Mouse (Mus musculus) embryonic facial prominence, embryonic 12.5 days (tissue): ENCODE measurements around the gene Lrmda. TPM values are rescaled to one million over a fixed set of nuclear protein-coding genes. Genes with fewer than 3 reads are reported as not detected.

Experiments
- ATAC-seq: fragments of 200-750 bp; cut with Nextera tagmentation; 2 replicates; pipeline ENCODE4 v1.8.0; 2017; ENCODE audit not compliant: insufficient number of reproducible peaks, insufficient read depth, low FRiP score, low TSS enrichment
- H3K27ac ChIP-seq: fragments of 300-500 bp; sonication (generic); 2 replicates; pipeline ENCODE4 v1.5.1; 2016; ENCODE audit warnings: mild to moderate bottlenecking
- H3K27me3 ChIP-seq: fragments of 300-500 bp; sonication (generic); 2 replicates; pipeline ENCODE4 v1.6.1; 2016; ENCODE audit warnings: mild to moderate bottlenecking, moderate library complexity
- H3K36me3 ChIP-seq: fragments of 300-500 bp; sonication (generic); 2 replicates; pipeline ENCODE4 v1.6.1; 2016; ENCODE audit warnings: mild to moderate bottlenecking
- H3K4me1 ChIP-seq: fragments of 300-500 bp; sonication (generic); 2 replicates; pipeline ENCODE4 v1.6.1; 2016
- H3K4me2 ChIP-seq: fragments of 300-500 bp; sonication (generic); replicated peaks from 2 replicates; pipeline ENCODE4 v1.6.1; 2016; ENCODE audit warnings: mild to moderate bottlenecking, moderate library complexity
- H3K4me3 ChIP-seq: fragments of 300-500 bp; sonication (generic); 2 replicates; pipeline ENCODE4 v1.5.1; 2016; ENCODE audit warnings: mild to moderate bottlenecking
- H3K9ac ChIP-seq: fragments of 300-500 bp; sonication (generic); 2 replicates; pipeline ENCODE4 v1.6.1; 2016; ENCODE audit warnings: mild to moderate bottlenecking, moderate library complexity
- H3K9me3 ChIP-seq: fragments of 300-500 bp; sonication (generic); 2 replicates; pipeline ENCODE4 v1.6.1; 2016; ENCODE audit warnings: mild to moderate bottlenecking, moderate library complexity
- WGBS: fragments of 180-500 bp; shearing (Covaris S2); methylation state at CpG from one replicate; pipeline ENCODE4 v1.1.7; 2016; 5-methylcytosine and 5-hydroxymethylcytosine counted together
- polyA plus RNA-seq: library from polyadenylated mRNA; unstranded; fragments of >200 nt; fragmentation: Nextera tagmentation; extraction: Ambion mirVana; gene quantifications from 2 replicates; pipeline ENCODE4 v1.2.1, GENCODE M21; 2016

The Lrmda gene
- polyA plus RNA-seq, 1 experiment from 2014 or later: 0.28 TPM

- H3K36me3 ChIP-seq: no peaks in the 10 kb centered on the region
- H3K4me3 ChIP-seq: no peak overlapping the region
- H3K9ac ChIP-seq: no peak overlapping the region
- H3K9me3 ChIP-seq: no peaks in the 10 kb centered on the region
- H3K4me1 ChIP-seq: peaks cover 11% of the 10 kb centered on the region; the same call in 1 of the 2 replicates
- H3K27ac ChIP-seq: no peak overlapping the region
- no peak for ATAC-seq
- no peak overlapping the region for H3K4me2 ChIP-seq
- H3K27me3 ChIP-seq: no peaks in the 10 kb centered on the region
Measured at GRCm38 (mm10) chr14:22510531-22510785, 490.9 kb downstream of the Lrmda start.

DNA sequence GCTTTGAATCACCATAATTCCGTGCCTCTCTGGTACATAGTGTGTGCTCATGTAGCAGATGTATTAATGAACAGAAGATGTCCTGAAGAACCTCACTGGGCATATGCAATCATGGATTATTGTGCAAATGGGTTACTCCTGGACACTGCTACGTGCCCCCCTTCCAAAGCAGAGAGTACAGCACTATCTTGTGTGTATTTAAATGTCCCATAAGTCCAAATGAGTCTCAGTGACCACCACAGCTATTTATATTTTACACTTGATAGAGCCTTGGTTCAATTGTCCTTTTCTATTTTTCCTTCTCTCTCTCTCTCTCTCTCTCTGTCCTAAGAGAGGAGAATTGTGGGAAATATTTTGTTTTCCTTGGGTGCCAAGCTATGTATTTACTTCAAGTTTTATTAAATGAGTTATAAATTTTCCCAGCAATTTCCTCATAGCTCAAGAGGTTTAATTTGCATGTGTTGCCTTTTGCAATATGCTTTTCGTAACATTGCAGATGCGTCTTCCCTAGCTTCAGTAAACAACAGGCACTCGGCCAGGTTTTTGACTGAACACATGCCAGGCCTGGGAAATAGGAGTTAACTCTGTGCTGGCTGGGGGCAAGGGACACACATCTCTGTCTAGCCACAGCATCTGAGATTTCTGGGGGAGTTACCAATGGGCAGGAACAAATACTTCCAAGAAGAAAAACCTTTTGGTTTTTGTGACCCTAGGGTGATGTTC lies 495.0 kb downstream of the Lrmda start:
- no peaks in the 10 kb centered on the region for H3K36me3 ChIP-seq
- WGBS: 79% methylated on average over 5 of the region's 5 CpGs
- H3K4me2 ChIP-seq: no peak overlapping the region
- no peak for ATAC-seq
- H3K27me3 ChIP-seq: no peaks in the 10 kb centered on the region
- H3K9ac ChIP-seq: no peak overlapping the region
- no peaks in the 10 kb centered on the region for H3K9me3 ChIP-seq
- peaks cover 6% of the 10 kb centered on the region; the same call in 1 of the 2 replicates for H3K4me1 ChIP-seq
- no peak overlapping the region for H3K27ac ChIP-seq
- H3K4me3 ChIP-seq: no peak overlapping the region

DNA sequence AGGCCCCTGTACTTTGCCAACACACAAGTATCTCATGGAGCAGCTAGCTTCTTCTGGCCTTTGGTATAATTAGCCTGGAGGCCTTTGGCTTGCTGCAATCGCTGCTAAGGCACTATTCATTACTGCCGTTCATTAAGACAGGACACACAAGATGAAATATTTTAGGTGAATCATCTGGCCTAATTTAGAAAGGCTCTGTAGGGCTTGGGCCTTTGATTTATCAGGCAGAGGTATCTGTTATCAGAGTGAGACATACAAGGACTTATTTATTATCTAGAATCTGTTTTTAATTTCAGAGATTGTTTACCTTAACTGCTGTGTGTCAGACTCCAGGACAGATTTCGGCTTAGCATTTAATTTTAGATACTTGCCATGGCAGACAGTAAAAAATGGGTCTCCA lies 511.2 kb downstream of the Lrmda start:
- Histone ChIP-seq H3K27me3 (no peaks in the 10 kb centered on the region), H3K9me3 (no peaks in the 10 kb centered on the region), H3K4me1 (no peaks in the 10 kb centered on the region), H3K4me2 (no peak overlapping the region), H3K9ac (no peak overlapping the region), H3K36me3 (no peaks in the 10 kb centered on the region), H3K4me3 (no peak overlapping the region), H3K27ac (no peak overlapping the region)
- ATAC-seq: no peak
- 46% methylated on average over 3 of the region's 3 CpGs for WGBS

DNA sequence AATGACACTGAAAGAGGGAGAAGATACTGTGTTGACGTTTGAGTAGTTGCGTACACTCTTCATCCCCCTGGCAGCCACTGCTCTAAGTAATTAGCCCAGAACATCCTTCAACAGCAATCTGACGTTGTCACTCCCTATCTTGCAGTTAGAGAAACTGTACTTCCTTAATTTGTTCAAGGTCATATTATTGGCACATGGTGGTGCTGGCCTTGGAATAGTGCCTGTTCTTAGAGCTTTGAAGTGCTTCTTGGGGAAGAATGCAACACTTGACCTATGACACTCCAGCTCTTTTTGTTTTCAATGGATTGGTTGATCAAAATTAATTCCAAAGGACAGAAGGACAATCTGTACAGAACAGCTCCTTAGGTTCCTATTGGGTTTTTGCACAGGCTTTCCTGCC lies 514.0 kb downstream of the Lrmda start:
- WGBS: 72% methylated on average over 3 of the region's 3 CpGs
- Histone ChIP-seq H3K9me3 (no peaks in the 10 kb centered on the region), H3K9ac (no peak overlapping the region), H3K4me1 (no peaks in the 10 kb centered on the region), H3K4me2 (no peak overlapping the region), H3K4me3 (no peak overlapping the region), H3K27me3 (no peaks in the 10 kb centered on the region), H3K27ac (no peak overlapping the region), H3K36me3 (no peaks in the 10 kb centered on the region)
- no peak for ATAC-seq

- H3K36me3 ChIP-seq: no peaks in the 10 kb centered on the region
- H3K4me3 ChIP-seq: no peak overlapping the region
- no peak overlapping the region for H3K9ac ChIP-seq
- H3K4me1 ChIP-seq: peaks cover 15% of the 10 kb centered on the region
- no peak overlapping the region for H3K27ac ChIP-seq
- H3K9me3 ChIP-seq: no peaks in the 10 kb centered on the region
- no peaks in the 10 kb centered on the region for H3K27me3 ChIP-seq
- H3K4me2 ChIP-seq: no peak overlapping the region
- ATAC-seq: peak; percentile 58; the same call in 1 of the 2 replicates
- WGBS: 51% methylated on average over 8 of the region's 8 CpGs
Measured at GRCm38 (mm10) chr14:22545887-22546675, 526.6 kb downstream of the Lrmda start.

DNA sequence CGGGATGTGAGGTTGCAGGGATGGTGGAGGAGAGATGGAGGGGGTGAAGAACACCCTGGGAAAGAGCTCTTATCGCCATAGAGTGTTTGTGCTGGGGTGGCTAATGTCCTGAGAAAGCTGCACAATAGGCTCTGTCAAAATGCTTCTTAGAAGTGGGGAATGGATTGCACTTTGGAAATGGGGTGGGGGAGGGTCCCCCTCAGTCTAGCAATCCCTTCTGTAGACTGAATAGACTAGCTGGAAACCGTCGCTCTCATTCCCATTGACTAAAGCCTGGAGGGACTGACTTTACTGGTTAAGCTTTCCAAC lies 527.1 kb downstream of the Lrmda start:
- no peak overlapping the region for H3K9ac ChIP-seq
- no peak overlapping the region for H3K27ac ChIP-seq
- no peaks in the 10 kb centered on the region for H3K9me3 ChIP-seq
- H3K36me3 ChIP-seq: no peaks in the 10 kb centered on the region
- no peak for ATAC-seq
- H3K4me2 ChIP-seq: no peak overlapping the region
- no peaks in the 10 kb centered on the region for H3K27me3 ChIP-seq
- H3K4me3 ChIP-seq: no peak overlapping the region
- 75% methylated on average over 4 of the region's 4 CpGs for WGBS
- H3K4me1 ChIP-seq: peaks cover 15% of the 10 kb centered on the region

DNA sequence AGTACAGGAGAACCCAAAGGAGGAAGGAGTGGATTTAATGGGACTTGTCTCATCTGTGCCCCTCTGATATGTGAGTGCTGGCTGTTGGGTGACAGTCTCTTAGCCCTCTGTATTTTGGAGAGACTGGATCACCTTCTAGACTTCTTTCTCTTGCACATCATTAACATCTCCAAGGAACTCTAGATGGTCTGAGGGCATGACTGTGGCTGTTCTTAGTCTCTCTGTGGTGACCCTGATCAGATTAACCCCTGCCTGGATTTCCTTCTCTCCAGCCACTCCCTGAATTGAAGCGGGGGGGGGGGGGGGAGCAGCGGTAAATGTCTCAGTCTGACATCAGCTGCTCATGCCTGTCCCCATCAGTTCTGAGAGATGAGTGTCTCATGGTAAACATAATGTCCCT lies 528.8 kb downstream of the Lrmda start:
- peaks cover 15% of the 10 kb centered on the region for H3K4me1 ChIP-seq
- 36% methylated on average over 2 of the region's 2 CpGs for WGBS
- no peak for ATAC-seq
- no peak overlapping the region for H3K4me3 ChIP-seq
- H3K9me3 ChIP-seq: no peaks in the 10 kb centered on the region
- no peaks in the 10 kb centered on the region for H3K27me3 ChIP-seq
- no peaks in the 10 kb centered on the region for H3K36me3 ChIP-seq
- no peak overlapping the region for H3K9ac ChIP-seq
- no peak overlapping the region for H3K27ac ChIP-seq
- no peak overlapping the region for H3K4me2 ChIP-seq

- no peak overlapping the region for H3K4me3 ChIP-seq
- H3K27ac ChIP-seq: no peak overlapping the region
- H3K4me1 ChIP-seq: peaks cover 15% of the 10 kb centered on the region
- no peak overlapping the region for H3K4me2 ChIP-seq
- H3K36me3 ChIP-seq: no peaks in the 10 kb centered on the region
- no peaks in the 10 kb centered on the region for H3K27me3 ChIP-seq
- ATAC-seq: peak; percentile 44; the same call in 1 of the 2 replicates
- H3K9ac ChIP-seq: no peak overlapping the region
- whole genome bisulfite sequencing: 64% methylated on average over 2 of the region's 2 CpGs
- no peaks in the 10 kb centered on the region for H3K9me3 ChIP-seq
Measured at GRCm38 (mm10) chr14:22549166-22549565, 529.7 kb downstream of the Lrmda start.

- Histone ChIP-seq H3K9ac (no peak overlapping the region), H3K4me3 (no peak overlapping the region), H3K9me3 (no peaks in the 10 kb centered on the region), H3K27ac (no peak overlapping the region), H3K4me2 (no peak overlapping the region), H3K36me3 (no peaks in the 10 kb centered on the region), H3K27me3 (no peaks in the 10 kb centered on the region), H3K4me1 (0 out of 2 replicates have a peak, but pooled peaks cover 4% of the 10 kb centered on the region)
- WGBS: 66% methylated on average over 4 of the region's 4 CpGs
- ATAC-seq: no peak
Measured at GRCm38 (mm10) chr14:22552358-22552757, 532.8 kb downstream of the Lrmda start.

GRCm38 (mm10) chr14:22552841-22553240 lies 533.3 kb downstream of the Lrmda start:
- 32% methylated on average over 3 of the region's 3 CpGs for WGBS
- no peak overlapping the region for H3K9ac ChIP-seq
- H3K4me1 ChIP-seq: 0 out of 2 replicates have a peak, but pooled peaks cover 4% of the 10 kb centered on the region
- H3K36me3 ChIP-seq: no peaks in the 10 kb centered on the region
- no peak overlapping the region for H3K27ac ChIP-seq
- no peak for ATAC-seq
- no peaks in the 10 kb centered on the region for H3K9me3 ChIP-seq
- H3K27me3 ChIP-seq: no peaks in the 10 kb centered on the region
- H3K4me2 ChIP-seq: no peak overlapping the region
- no peak overlapping the region for H3K4me3 ChIP-seq

DNA sequence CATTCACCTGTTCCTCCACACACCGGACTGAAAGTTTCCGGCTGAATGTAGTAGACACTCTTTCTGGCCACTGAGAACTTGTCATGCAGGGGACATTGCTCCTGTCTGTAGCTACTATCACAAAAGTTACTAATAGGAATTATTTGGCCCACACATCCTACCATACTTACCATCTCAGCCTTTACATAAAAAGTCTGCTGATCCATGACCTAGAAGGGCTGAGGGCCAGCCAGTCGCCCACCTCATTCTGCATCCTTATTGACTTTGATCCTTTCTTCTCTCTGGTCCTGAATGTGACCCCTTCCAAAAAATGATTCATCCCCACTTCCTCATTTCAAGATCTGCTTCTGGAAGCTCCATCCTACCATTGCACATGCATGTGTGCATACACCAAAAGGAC lies 534.2 kb downstream of the Lrmda start:
- no peaks in the 10 kb centered on the region for H3K27me3 ChIP-seq
- 92% methylated on average over 3 of the region's 3 CpGs for WGBS

DNA sequence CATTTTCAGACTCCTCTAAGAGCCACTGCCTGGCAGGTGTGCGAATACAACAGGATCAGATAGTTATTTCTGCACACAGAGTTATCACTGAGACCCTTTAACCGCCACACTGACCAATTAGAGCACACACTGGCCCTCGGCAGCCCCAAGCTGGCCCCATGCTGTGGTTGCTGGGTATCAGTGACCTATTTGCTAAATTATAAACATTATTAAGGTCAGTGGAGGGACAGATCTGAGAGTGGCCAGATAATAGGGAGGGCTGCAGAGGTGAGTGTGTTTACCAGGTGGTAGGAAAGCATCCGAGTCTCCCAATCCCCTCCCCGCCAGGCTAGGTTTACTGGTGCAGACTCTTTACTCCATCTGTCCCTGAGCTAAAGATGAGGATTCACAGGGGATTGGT lies 553.0 kb downstream of the Lrmda start:
- H3K36me3 ChIP-seq: no peaks in the 10 kb centered on the region
- H3K27me3 ChIP-seq: 0 out of 2 replicates have a peak, but pooled peaks cover 6% of the 10 kb centered on the region
- 65% methylated on average over 5 of the region's 5 CpGs for WGBS
- no peak overlapping the region for H3K4me3 ChIP-seq
- H3K9me3 ChIP-seq: no peaks in the 10 kb centered on the region
- H3K9ac ChIP-seq: no peak overlapping the region
- H3K27ac ChIP-seq: no peak overlapping the region
- H3K4me1 ChIP-seq: peaks cover 26% of the 10 kb centered on the region
- no peak for ATAC-seq
- H3K4me2 ChIP-seq: no peak overlapping the region

More for the DNA sequence above, 534.2 kb downstream of the Lrmda start:
- H3K4me3 ChIP-seq: no peak overlapping the region
- ATAC-seq: no peak
- H3K4me2 ChIP-seq: no peak overlapping the region
- H3K4me1 ChIP-seq: 0 out of 2 replicates have a peak, but pooled peaks cover 4% of the 10 kb centered on the region
- H3K9me3 ChIP-seq: no peaks in the 10 kb centered on the region
- no peak overlapping the region for H3K9ac ChIP-seq
- no peaks in the 10 kb centered on the region for H3K36me3 ChIP-seq
- no peak overlapping the region for H3K27ac ChIP-seq
